Mouse (Mus musculus) liver, embryonic 14.5 days (tissue): ENCODE results near the gene Zfp60.
A peak's percentile ranks its signal among the peaks of the same experiment; 100 is the strongest.

ENCODE experiments used
- CTCF ChIP-seq: IDR thresholded peaks from 2 replicates; pipeline ENCODE4 v1.5.1; 2016; ENCODE audit warnings: antibody characterized with exemption, low read depth, control low read depth
- EP300 ChIP-seq: IDR thresholded peaks from 2 replicates; pipeline ENCODE4 v1.6.1; 2016; ENCODE audit warnings: antibody characterized with exemption, low read depth

- TF ChIP-seq CTCF = peak; percentile 12; the same call in 1 of the 2 replicates
- TF ChIP-seq EP300 = no peak
These were observed 69.9 kb downstream of the Zfp60 start for GRCm38 (mm10) chr7:27801137-27801536.
